Mouse (Mus musculus) megakaryocyte, embryonic 14.5 days (primary cell): ENCODE measurements around the gene Pdgfa.

ENCODE experiments used
- FLI1 ChIP-seq: IDR thresholded peaks from 2 replicates; pipeline ENCODE4 v1.6.1; 2012; ENCODE audit warnings: low read length, inconsistent platforms, mixed read lengths
- GATA1 ChIP-seq: IDR thresholded peaks from 3 replicates; pipeline ENCODE4 v1.6.1; 2012; ENCODE audit warnings: mixed read lengths, low read length, inconsistent platforms, borderline replicate concordance

GRCm38 (mm10) chr5:139027603-139028002 is 30.4 kb upstream of the Pdgfa start:
- TF ChIP-seq GATA1 (no peak), FLI1 (no peak)
